Mouse (Mus musculus) myocyte (in vitro differentiated cells): ENCODE results near the gene Shf. TPM values are rescaled to one million over a fixed set of nuclear protein-coding genes. Genes with fewer than 3 reads are reported as not detected.

ENCODE experiments used
- polyA plus RNA-seq: library from polyadenylated mRNA; unstranded; fragments of >200 nt; fragmentation: generic; extraction: Trizol; gene quantifications from one replicate; pipeline ENCODE4 v1.2.1, GENCODE M21; 2012; ENCODE audit warnings: missing spikeins

The Shf gene
- polyA plus RNA-seq, 1 experiment, result 48.5 TPM

Other genes starting within 250 kb of the Shf start
- 321 TPM for gene B2m, start 221.5 kb downstream of the Shf start, polyA plus RNA-seq
- gene Trim69, start 208.5 kb downstream of the Shf start, polyA plus RNA-seq, result 0.04 TPM
- 0.07 TPM for gene Patl2, start 183.0 kb downstream of the Shf start, polyA plus RNA-seq
- not detected for gene Terb2, start 182.9 kb downstream of the Shf start, polyA plus RNA-seq
- 18.5 TPM for gene Sord, start 134.4 kb downstream of the Shf start, polyA plus RNA-seq
- 0.12 TPM for gene Duox2, start 70.7 kb downstream of the Shf start, polyA plus RNA-seq
- not detected for gene Duoxa2, start 70.3 kb downstream of the Shf start, polyA plus RNA-seq
- 2.6 TPM for gene Duoxa1, start 55.4 kb downstream of the Shf start, polyA plus RNA-seq
- 0.10 TPM for gene Duox1, start 53.5 kb downstream of the Shf start, polyA plus RNA-seq
- not detected for gene Slc28a2, start 57.3 kb upstream of the Shf start, polyA plus RNA-seq
- not detected for gene Gm14085, start 115.8 kb upstream of the Shf start, polyA plus RNA-seq
- gene Gatm, start 242.1 kb upstream of the Shf start, polyA plus RNA-seq, result 65.2 TPM